Mouse (Mus musculus) cerebellum, adult 9-10 months (tissue): ENCODE measurements around the gene Prkrip1.
A peak's percentile ranks its signal among the peaks of the same experiment; 100 is the strongest.
"Not testable (repeated sequence)": the region's sequence is repeated elsewhere in the genome, so short reads cannot be mapped to it uniquely, and the experiment has no call there.

Experiments
- DNase-seq: peaks from one replicate; pipeline ENCODE4 v3.0.0; 2022

Prkrip1 gene

GRCm38 (mm10) chr5:136160084-136160483 lies 38.7 kb downstream of the Prkrip1 start:
- not testable (repeated sequence) for DNase-seq

DNA sequence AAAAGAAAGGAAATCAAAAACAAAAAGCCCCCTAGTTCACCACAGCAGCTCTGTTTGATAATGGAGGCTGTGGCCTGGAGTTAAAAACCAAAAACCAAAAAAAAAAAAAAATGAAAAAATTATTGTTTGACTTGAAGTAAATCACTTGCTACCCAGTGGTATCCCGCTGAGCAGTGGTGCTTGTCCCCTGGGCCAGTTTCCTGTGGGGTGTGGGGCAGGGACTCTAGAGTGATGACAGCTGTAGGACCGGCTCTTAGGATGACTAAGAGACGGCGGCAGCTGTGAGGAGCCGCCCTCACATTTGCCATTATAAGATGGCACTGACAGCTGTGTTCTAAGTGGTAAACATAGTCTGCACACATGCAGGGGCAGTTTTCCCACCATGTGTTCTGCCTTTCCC lies 43.4 kb downstream of the Prkrip1 start:
- DNase-seq = no peak

GRCm38 (mm10) chr5:136152365-136152764 lies 46.4 kb downstream of the Prkrip1 start:
- DNase-seq = no peak

DNA sequence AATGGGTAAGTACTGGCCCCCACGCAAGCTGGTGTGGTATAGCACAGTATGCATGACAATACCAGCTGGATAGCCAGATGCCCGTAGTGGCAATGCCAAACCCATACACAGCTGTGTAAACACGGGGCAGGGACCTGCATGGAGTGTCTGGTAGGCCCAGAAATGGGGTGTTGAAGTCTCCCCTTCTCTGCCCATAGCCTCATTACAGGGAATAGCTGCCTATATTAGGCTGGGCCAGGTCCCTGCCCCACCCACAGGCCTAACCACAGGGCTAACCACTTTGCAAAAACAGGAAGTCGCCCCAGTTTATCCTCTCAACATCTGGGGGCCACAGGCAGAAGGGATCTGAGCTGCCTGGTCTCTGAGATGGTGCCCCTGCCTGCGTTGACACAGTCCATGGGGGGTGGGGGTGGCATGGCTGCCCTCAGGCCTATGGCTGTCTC lies 49.6 kb downstream of the Prkrip1 start:
- DNase-seq = not testable (repeated sequence)

DNA sequence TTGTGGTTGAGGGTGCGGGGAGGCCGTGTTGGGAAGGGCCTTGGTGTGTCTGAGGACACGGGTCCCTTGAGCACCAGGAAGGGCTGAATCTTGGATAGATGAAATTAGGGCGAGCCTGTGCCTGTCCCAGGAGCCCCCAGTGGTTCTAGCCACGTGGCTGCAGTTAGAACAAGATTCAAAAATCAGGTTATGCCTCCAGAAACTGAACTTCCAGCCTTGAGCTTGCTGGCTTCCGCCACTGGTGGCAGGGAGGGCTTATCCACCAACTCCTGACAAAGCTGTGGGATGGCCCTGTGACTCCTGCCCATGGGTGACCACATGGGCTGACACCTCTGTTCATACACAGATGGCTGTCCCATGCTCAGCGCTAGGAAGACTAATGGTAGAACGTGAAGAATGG lies 51.1 kb downstream of the Prkrip1 start:
- no peak for DNase-seq

- no peak for DNase-seq
Measured at GRCm38 (mm10) chr5:136146936-136147335, 51.8 kb downstream of the Prkrip1 start.

DNA sequence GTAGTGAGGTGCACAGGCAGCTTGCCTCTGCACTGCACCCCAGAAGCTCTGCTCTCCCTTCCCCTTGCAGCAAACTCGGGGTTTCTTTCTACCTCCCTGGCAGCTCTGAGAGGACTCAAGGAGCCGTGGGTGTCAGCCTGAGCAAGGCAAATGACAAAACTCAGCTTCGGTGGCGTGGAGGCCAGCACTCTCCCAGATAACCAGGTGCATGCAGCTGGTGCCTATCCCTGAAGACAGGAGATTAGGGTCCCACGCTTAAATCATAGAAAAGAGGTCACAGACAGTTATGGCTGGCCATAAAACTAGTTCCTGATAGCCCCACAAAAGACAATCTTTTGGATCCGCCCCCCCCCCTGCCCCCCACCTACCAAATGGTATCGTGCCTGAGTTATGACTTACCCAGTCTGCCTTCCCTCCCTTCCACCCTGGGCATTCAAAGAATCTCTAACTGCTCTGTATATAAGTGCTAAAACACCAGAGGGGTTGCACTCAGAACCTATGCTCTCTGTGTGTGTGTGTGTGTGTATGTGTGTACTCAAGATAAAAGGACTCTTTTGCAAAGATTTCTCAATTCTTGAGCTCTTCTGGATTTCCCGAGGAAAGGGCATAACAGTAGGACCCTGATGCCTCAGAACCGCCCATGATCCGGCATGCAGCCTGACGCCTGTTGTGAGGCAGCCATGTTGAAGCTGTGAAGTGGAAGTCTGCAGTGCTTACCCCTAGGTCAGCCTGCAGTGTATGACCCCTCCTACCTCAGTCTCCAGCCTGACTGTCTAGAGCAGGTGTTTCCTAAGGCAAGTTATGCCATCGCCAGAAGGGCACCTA lies 53.9 kb downstream of the Prkrip1 start:
- DNase-seq = no peak

GRCm38 (mm10) chr5:136143161-136143755 lies 55.5 kb downstream of the Prkrip1 start:
- no peak for DNase-seq

DNA sequence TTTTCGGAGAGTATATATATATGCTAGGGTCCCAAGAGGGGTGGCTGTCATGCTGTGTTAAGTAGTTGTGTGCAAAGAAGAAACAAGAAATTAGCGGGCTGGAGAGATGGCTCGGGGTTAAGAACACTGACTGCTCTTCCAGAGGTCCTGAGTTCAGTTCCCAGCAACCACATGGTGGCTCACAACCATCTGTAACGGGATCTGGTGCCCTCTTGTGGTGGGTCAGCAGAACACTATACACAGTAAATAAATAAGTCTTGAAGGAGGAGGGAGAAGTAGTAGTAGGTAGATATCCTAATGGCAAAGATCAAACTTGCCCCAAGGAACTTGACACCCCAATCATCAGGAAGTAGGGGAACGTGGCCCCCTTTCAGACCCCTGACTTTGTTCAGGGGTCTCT lies 56.0 kb downstream of the Prkrip1 start:
- DNase-seq = no peak

GRCm38 (mm10) chr5:136140057-136140482 lies 58.7 kb downstream of the Prkrip1 start:
- DNase-seq = peak; percentile 57

DNA sequence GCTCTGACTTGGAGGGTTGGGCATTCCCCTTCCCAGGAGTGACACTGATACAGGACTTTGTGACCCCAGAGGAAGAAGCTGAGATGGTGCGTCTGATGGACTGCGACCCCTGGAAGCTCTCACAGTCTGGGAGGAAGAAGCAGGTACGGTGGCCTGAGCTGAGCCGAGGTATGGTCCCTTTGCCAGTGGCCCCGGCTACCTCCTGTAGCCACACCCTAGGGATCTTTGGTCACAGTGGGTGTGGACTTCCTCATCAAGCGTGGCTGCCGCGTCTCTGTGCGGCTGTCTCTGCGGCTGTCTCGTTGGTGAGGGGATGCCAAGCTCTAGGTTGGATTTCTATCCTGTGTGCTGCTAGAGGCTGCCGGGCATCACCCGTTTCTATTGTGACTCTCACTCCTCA lies 59.4 kb downstream of the Prkrip1 start:
- DNase-seq = no peak

GRCm38 (mm10) chr5:136137658-136138274 lies 61.0 kb downstream of the Prkrip1 start:
- peak; percentile 56 for DNase-seq

GRCm38 (mm10) chr5:136136292-136136990 lies 62.3 kb downstream of the Prkrip1 start:
- DNase-seq = no peak

GRCm38 (mm10) chr5:136135571-136136291 lies 63.0 kb downstream of the Prkrip1 start, which contains the start of the genes Lrwd1 and Alkbh4:
Gene Lrwd1, minus strand, starts transcription at chr5:136136074.
Gene Alkbh4, plus strand, starts transcription at chr5:136136146.
- peak; percentile 97 for DNase-seq
